Mouse (Mus musculus): ENCODE results near the gene Pnn.

DNA sequence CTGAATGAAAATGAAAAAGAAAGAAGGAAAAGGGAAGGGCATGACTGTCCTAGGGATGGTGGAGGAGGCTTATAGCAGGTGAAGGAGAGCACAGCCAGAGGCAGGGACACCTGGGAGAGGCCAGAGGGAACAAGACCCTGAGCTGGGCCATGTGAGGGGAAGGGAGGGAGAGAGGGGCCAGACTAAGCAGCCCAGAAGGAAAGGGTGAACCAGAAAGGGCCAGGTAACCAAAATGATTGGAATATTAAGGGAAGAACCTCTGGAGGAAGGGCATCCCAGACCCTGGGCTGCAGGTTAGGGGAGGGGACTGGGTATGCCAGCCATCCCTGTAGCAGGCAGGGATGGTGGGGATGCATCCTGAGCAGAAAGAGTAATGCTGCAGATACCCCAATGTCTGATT, 12.7 kb upstream of the Pnn start:
- no peak for TF ChIP-seq POLR2A (IDR thresholded peaks at IDR 0.05; ENCODE audit: insufficient read depth, low read length)
- no peak for TF ChIP-seq CTCF (IDR thresholded peaks at IDR 0.05; ENCODE audit: low read depth, low read length)

Measured in ES-Bruce4 (cell line).